Mouse (Mus musculus): ENCODE data around the gene Tnp1. TPM values are rescaled to one million over a fixed set of nuclear protein-coding genes. Genes with fewer than 3 reads are reported as not detected.
A peak's percentile ranks its signal among the peaks of the same experiment; 100 is the strongest.

Tnp1 gene
- polyA plus RNA-seq, 1 experiment from 2014 or later, result not detected

DNA sequence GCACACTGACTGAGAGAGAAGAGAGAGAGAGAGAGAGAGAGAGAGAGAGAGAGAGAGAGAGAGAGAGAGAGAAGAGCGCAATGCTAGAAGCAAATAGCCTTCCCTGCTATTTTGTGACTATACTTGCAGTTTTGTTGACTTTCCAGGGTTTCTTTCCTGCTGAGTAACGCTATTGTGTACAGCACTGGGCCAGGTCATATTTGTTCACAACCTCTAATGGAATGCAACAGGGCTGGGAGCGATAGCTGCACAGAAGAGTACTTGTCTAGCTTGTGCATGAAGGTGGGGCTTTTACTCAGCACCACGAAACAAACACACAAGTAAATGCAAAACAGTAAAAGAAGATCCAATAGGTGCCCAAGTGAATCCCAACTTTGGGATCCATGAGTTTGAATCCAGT lies 11.7 kb upstream of the Tnp1 start:
- no peak overlapping the region for H3K9ac ChIP-seq (ENCODE audit: low read length)
- H3K4me2 ChIP-seq (ENCODE audit: low read depth, low read length), result no peak overlapping the region
- H3K27ac ChIP-seq (ENCODE audit: low read length), result peak overlapping the region; percentile 31
- no peaks in the 10 kb centered on the region for H3K36me3 ChIP-seq (ENCODE audit: control insufficient read depth, insufficient read depth, low read length)
- peaks cover 3% of the 10 kb centered on the region for H3K4me1 ChIP-seq (replicated peaks; ENCODE audit: control insufficient read depth, insufficient read depth, low read length)
- peak; percentile 70; the same call in 1 of the 2 replicates for ATAC-seq (ENCODE audit: low read depth)
- no peaks in the 10 kb centered on the region for H3K27me3 ChIP-seq (ENCODE audit: control insufficient read depth, insufficient read depth, low read depth, low read length)
- H3K9me3 ChIP-seq (ENCODE audit: control insufficient read depth, low read length), result no peaks in the 10 kb centered on the region
- WGBS, result 58% methylated on average over 4 of the region's 4 CpGs
- H3K4me3 ChIP-seq (ENCODE audit: low read length), result no peak overlapping the region

DNA sequence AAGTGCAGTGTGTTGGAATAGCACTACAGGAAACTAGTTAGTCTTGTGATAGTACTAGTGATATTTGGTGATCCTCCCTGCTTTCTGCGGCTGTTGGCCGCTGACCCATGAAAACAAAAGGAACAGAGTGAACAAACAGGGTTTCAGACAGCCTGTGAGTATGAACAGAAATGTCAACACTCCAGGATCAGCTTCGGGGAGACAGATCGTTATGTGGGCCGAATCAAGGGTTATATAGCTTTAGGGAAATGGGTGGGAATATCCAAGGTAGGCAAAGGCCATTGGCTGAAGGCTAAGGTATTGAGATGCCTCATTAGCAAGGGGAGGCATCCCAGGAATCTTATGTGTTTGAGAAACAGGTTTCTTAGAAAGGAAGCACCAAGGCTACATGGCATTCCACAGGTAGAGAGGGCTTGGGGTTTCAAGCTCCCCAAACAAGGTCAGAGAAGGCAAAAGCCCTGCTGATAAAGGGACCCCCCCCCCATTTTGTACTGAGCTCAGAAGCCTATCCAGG lies 11.1 kb upstream of the Tnp1 start:
- Histone ChIP-seq H3K4me3 (ENCODE audit: low read length) (no peak overlapping the region), H3K9ac (ENCODE audit: low read length) (no peak overlapping the region), H3K4me2 (ENCODE audit: low read depth, low read length) (no peak overlapping the region), H3K27me3 (ENCODE audit: control insufficient read depth, insufficient read depth, low read depth, low read length) (no peaks in the 10 kb centered on the region), H3K4me1 (replicated peaks; ENCODE audit: control insufficient read depth, insufficient read depth, low read length) (peaks cover 3% of the 10 kb centered on the region), H3K9me3 (ENCODE audit: control insufficient read depth, low read length) (no peaks in the 10 kb centered on the region), H3K36me3 (ENCODE audit: control insufficient read depth, insufficient read depth, low read length) (no peaks in the 10 kb centered on the region), H3K27ac (ENCODE audit: low read length) (peak overlapping the region; percentile 31)
- peak; percentile 41 for ATAC-seq (ENCODE audit: low read depth)
- 65% methylated on average over 5 of the region's 5 CpGs for WGBS

GRCm38 (mm10) chr1:73026157-73026556 lies 10.4 kb upstream of the Tnp1 start:
- Histone ChIP-seq H3K27me3 (ENCODE audit: control insufficient read depth, insufficient read depth, low read depth, low read length) (no peaks in the 10 kb centered on the region), H3K27ac (ENCODE audit: low read length) (no peak overlapping the region), H3K4me2 (ENCODE audit: low read depth, low read length) (no peak overlapping the region), H3K4me3 (ENCODE audit: low read length) (no peak overlapping the region), H3K36me3 (ENCODE audit: control insufficient read depth, insufficient read depth, low read length) (no peaks in the 10 kb centered on the region), H3K9me3 (ENCODE audit: control insufficient read depth, low read length) (no peaks in the 10 kb centered on the region), H3K9ac (ENCODE audit: low read length) (no peak overlapping the region), H3K4me1 (replicated peaks; ENCODE audit: control insufficient read depth, insufficient read depth, low read length) (peaks cover 3% of the 10 kb centered on the region)
- no peak for ATAC-seq (ENCODE audit: low read depth)
- WGBS, result 91% methylated on average over 3 of the region's 3 CpGs

DNA sequence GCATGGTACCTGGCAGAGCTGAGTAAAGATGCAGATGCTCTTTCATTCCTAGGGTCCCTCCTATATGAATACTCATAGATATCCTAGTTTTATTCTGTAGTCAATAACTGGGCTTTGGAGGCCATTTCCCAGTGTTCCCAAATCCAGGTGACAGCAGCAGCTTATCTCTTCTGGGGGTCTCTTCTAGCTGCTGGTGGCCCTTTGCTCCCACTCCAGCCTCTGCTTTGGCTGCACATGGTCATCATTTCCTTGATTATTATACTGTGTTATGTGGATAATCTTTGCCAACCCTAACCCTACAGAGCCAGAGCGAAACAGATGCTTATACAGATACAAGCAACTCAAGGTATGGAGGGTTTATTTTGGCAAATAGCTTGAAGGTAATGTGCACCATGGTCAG lies 8.9 kb downstream of the Tnp1 start:
- no peak for ATAC-seq (ENCODE audit: low read depth)
- Histone ChIP-seq H3K4me2 (ENCODE audit: low read depth, low read length) (no peak overlapping the region), H3K27me3 (ENCODE audit: control insufficient read depth, insufficient read depth, low read depth, low read length) (no peaks in the 10 kb centered on the region), H3K36me3 (ENCODE audit: control insufficient read depth, insufficient read depth, low read length) (no peaks in the 10 kb centered on the region), H3K4me3 (ENCODE audit: low read length) (no peak overlapping the region), H3K4me1 (replicated peaks; ENCODE audit: control insufficient read depth, insufficient read depth, low read length) (no peaks in the 10 kb centered on the region), H3K9ac (ENCODE audit: low read length) (no peak overlapping the region), H3K27ac (ENCODE audit: low read length) (no peak overlapping the region), H3K9me3 (ENCODE audit: control insufficient read depth, low read length) (no peaks in the 10 kb centered on the region)
- 93% methylated on average over 1 of the region's 1 CpGs for WGBS

DNA sequence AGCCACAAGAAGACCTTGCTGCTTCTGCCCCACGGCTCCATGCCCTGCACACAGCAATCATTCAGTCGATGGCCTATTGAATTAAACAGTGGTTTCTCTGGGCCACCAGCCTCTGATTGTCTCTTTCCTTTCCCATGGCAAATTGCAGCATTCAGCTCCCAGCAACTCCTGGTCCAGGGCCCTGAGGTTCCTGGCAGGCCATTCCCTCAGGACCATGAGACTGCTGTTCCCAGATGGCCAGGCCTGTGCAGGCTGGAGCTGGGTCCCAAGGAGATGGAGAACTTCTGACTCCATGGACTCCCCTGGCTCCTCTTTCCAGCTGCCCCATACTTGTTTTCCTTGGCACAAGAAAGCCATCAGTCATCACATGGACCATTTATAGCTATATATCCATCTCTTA lies 10.8 kb downstream of the Tnp1 start:
- ATAC-seq (ENCODE audit: low read depth), result no peak
- WGBS, result 91% methylated on average over 2 of the region's 2 CpGs
- no peak overlapping the region for H3K4me2 ChIP-seq (ENCODE audit: low read depth, low read length)
- no peaks in the 10 kb centered on the region for H3K27me3 ChIP-seq (ENCODE audit: control insufficient read depth, insufficient read depth, low read depth, low read length)
- no peaks in the 10 kb centered on the region for H3K4me1 ChIP-seq (replicated peaks; ENCODE audit: control insufficient read depth, insufficient read depth, low read length)
- H3K36me3 ChIP-seq (ENCODE audit: control insufficient read depth, insufficient read depth, low read length), result no peaks in the 10 kb centered on the region
- no peak overlapping the region for H3K9ac ChIP-seq (ENCODE audit: low read length)
- H3K27ac ChIP-seq (ENCODE audit: low read length), result no peak overlapping the region
- H3K4me3 ChIP-seq (ENCODE audit: low read length), result no peak overlapping the region
- no peaks in the 10 kb centered on the region for H3K9me3 ChIP-seq (ENCODE audit: control insufficient read depth, low read length)

- Histone ChIP-seq H3K27ac (ENCODE audit: low read length) (no peak overlapping the region), H3K9me3 (ENCODE audit: control insufficient read depth, low read length) (no peaks in the 10 kb centered on the region), H3K36me3 (ENCODE audit: control insufficient read depth, insufficient read depth, low read length) (no peaks in the 10 kb centered on the region), H3K4me3 (ENCODE audit: low read length) (no peak overlapping the region), H3K4me2 (ENCODE audit: low read depth, low read length) (no peak overlapping the region), H3K4me1 (replicated peaks; ENCODE audit: control insufficient read depth, insufficient read depth, low read length) (0 out of 2 replicates have a peak, but pooled peaks cover 2% of the 10 kb centered on the region), H3K9ac (ENCODE audit: low read length) (no peak overlapping the region), H3K27me3 (ENCODE audit: control insufficient read depth, insufficient read depth, low read depth, low read length) (no peaks in the 10 kb centered on the region)
- WGBS, result 51% methylated on average over 5 of the region's 5 CpGs
- no peak for ATAC-seq (ENCODE audit: low read depth)
Observed at GRCm38 (mm10) chr1:73002637-73003036, 13.1 kb downstream of the Tnp1 start.

GRCm38 (mm10) chr1:73001961-73002360 lies 13.7 kb downstream of the Tnp1 start:
- ATAC-seq (ENCODE audit: low read depth), result no peak
- Histone ChIP-seq H3K4me2 (ENCODE audit: low read depth, low read length) (no peak overlapping the region), H3K9me3 (ENCODE audit: control insufficient read depth, low read length) (no peaks in the 10 kb centered on the region), H3K27me3 (ENCODE audit: control insufficient read depth, insufficient read depth, low read depth, low read length) (no peaks in the 10 kb centered on the region), H3K27ac (ENCODE audit: low read length) (no peak overlapping the region), H3K4me1 (replicated peaks; ENCODE audit: control insufficient read depth, insufficient read depth, low read length) (0 out of 2 replicates have a peak, but pooled peaks cover 2% of the 10 kb centered on the region), H3K9ac (ENCODE audit: low read length) (no peak overlapping the region), H3K4me3 (ENCODE audit: low read length) (no peak overlapping the region), H3K36me3 (ENCODE audit: control insufficient read depth, insufficient read depth, low read length) (no peaks in the 10 kb centered on the region)
- WGBS, result 64% methylated on average over 5 of the region's 5 CpGs

DNA sequence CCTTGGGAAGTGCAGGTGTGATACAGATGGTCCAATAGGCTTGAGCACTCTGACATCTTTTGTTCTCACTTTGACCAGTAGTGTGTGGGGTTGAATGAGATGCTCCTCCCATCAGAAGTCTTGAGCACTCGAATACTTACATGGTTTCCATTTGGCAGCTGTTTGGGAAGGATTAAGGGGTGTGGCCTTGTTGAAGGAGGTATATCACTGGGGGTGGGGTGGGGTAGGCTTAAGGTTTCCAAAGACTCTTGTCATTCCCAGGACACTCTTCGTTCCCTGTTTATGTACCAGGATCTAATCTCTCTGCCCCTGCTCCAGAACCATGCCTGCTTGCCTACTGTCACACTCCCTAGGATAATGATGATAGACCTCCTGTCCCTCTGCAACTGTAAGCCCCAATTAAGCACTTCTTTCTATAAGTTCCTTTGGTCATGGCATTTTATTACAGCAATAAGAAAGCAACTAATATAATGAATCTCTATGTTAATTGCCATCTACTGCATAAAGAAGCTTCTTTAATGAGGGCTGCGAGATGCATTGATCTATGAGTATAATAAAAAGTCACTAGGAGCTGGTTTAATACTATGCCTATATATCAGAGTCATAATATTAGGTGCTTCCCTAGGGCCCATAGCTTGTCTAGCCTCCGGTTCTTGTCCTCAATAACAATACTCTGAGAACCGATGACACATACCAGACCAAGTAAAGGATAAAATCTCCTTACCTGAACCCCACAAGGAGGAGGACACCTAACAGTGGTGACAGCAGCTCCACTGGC lies 20.8 kb downstream of the Tnp1 start:
- ATAC-seq (ENCODE audit: low read depth), result no peak
- no peak overlapping the region for H3K4me2 ChIP-seq (ENCODE audit: low read depth, low read length)
- no peak overlapping the region for H3K27ac ChIP-seq (ENCODE audit: low read length)
- H3K36me3 ChIP-seq (ENCODE audit: control insufficient read depth, insufficient read depth, low read length), result no peaks in the 10 kb centered on the region
- 90% methylated on average over 5 of the region's 5 CpGs for WGBS
- H3K9ac ChIP-seq (ENCODE audit: low read length), result no peak overlapping the region
- no peaks in the 10 kb centered on the region for H3K27me3 ChIP-seq (ENCODE audit: control insufficient read depth, insufficient read depth, low read depth, low read length)
- H3K9me3 ChIP-seq (ENCODE audit: control insufficient read depth, low read length), result no peaks in the 10 kb centered on the region
- no peak overlapping the region for H3K4me3 ChIP-seq (ENCODE audit: low read length)
- H3K4me1 ChIP-seq (replicated peaks; ENCODE audit: control insufficient read depth, insufficient read depth, low read length), result 0 out of 2 replicates have a peak, but pooled peaks cover 2% of the 10 kb centered on the region

- Histone ChIP-seq H3K4me1 (replicated peaks; ENCODE audit: control insufficient read depth, insufficient read depth, low read length) (no peaks in the 10 kb centered on the region), H3K4me2 (ENCODE audit: low read depth, low read length) (no peak overlapping the region), H3K9ac (ENCODE audit: low read length) (no peak overlapping the region), H3K27me3 (ENCODE audit: control insufficient read depth, insufficient read depth, low read depth, low read length) (no peaks in the 10 kb centered on the region), H3K36me3 (ENCODE audit: control insufficient read depth, insufficient read depth, low read length) (no peaks in the 10 kb centered on the region), H3K9me3 (ENCODE audit: control insufficient read depth, low read length) (no peaks in the 10 kb centered on the region), H3K27ac (ENCODE audit: low read length) (no peak overlapping the region), H3K4me3 (ENCODE audit: low read length) (no peak overlapping the region)
- no peak for ATAC-seq (ENCODE audit: low read depth)
- WGBS, result 66% methylated on average over 2 of the region's 2 CpGs
Observed at GRCm38 (mm10) chr1:72992944-72993464, 22.7 kb downstream of the Tnp1 start.

Data from lung, embryonic 16.5 days (tissue).